Mouse (Mus musculus): ENCODE data around the gene Asap2.

GRCm38 (mm10) chr12:21123647-21124046, 133.4 kb downstream of the Asap2 start:
- TF ChIP-seq TAL1 (IDR thresholded peaks at IDR 0.05; ENCODE audit: low read length) (no peak), GATA1 (IDR thresholded peaks at IDR 0.05; ENCODE audit: low read length) (peak; percentile 36; the same call in 1 of the 2 replicates)

Measured in erythroblast, embryonic 14.5 days (primary cell).